Mouse (Mus musculus) spleen, postnatal 14 days (tissue): ENCODE results near the gene Krtap26-1.

Experiments used
- DNase-seq, 2 experiments: peaks; one replicate each; pipeline ENCODE4 v3.0.0; 2021 to 2022; ENCODE audit warnings: low spot score in 2 of 2

Gene Krtap26-1

DNA sequence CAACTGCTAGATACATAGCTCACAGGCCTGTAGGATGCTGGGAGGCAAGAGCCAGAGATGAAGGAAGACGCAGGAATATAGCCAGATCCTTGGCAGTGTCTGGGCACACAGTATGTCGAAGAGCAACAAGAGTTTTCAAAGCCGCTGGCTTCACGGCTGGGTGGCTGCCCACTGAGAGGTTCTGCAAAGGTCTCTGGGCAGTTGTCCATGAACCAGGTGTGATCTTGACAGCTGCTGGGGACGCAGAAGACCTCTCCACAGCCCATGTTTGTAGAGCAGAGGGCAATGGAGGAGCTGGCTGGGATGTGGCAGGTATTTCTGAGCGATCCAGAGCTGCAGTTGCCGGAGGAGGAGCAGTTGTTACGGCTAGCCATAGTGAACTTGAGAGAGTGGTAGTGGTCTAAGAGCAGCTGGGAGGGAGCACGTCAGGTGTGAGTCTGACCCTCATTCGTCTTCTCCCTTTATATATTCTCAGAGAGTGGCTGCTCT, at the start of gene Krtap26-1:
Krtap26-1 (minus strand) TSS at position 439 of the 489 bp plus-strand sequence.
- DNase-seq, result no peak

DNA sequence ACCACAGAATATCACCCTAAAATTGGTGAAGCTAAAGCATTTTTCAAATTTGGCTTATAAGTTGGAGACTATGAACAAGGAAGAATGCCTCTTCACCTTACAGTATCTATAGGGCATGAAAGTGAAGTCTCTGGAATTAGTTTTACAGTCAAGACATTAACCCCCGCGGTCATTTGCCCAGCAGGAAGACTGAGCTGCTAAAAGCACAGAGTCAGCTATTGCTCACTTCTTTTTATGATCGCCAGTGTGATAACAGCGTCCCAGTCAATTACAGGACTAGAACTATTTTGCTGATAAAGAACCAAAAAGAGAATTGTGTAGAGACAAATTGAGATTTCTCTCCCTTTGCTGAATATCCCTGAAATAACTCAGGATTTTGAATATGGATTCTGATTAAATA, 48.7 kb upstream of the Krtap26-1 start:
- no peak for DNase-seq

- no peak for DNase-seq
These were observed 33.7 kb upstream of the Krtap26-1 start for GRCm38 (mm10) chr16:88681282-88681681.

DNA sequence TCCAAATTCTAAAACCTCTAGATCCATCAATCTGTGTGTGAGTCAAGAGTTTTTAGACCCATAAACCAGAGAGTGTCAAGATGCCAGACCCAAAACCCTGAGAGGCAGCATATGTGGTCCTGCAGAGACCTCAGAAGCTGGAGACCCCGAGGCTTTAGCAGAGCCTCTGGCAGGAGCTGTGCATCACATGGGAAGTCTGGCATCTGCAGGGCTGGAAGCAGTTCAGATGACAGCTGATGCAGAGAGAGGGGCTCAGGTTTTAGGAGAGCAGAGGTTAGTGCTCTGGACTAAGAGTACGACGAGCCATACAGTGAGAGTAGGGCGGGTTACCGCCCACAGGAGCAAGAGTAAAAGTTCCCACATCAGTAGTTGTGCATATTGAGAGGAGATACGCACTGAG, 31.5 kb upstream of the Krtap26-1 start:
- DNase-seq, result no peak

GRCm38 (mm10) chr16:88671571-88671970, 24.0 kb upstream of the Krtap26-1 start, which contains the start of gene Krtap27-1:
TSS of gene Krtap27-1 (minus strand) at chr16:88671671.
- DNase-seq, result no peak

DNA sequence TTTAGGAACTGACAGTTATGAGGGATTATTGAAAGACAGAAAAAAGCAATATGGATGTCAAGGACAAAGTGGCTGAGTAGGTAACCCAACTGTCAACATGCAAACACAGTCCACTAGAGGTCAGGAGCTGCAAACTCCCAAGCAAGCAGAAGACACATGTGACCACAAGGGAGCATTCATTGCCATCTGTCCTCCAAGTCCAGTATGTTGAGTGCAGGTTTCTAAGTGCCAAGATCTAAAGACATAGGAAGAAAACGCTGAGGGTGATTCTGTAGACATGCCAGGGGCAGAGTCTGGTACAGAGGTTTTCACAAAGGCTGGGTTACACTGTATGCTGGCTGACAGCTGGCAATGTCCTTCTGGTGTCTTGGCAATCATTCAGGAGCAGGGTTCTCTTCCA, 9.8 kb upstream of the Krtap26-1 start:
- DNase-seq, result no peak

DNA sequence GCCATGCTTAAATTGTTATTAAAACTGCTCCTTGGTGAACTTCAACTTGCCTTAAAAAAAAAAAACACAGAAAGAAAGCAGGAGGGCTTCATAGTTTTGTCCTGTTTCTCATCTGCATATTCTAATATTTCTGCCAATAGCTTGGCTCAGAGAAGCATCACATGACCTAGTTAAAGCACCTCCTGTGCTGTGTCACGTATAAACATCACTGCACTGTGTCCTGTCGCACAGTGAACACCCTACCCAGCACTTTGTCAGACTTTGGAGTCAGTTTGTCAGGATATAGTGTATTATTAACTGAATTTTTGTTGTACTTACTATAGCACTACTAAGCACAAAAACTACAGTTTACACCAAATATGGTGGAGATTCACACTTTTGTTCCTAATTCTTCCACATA, 4.4 kb upstream of the Krtap26-1 start:
- no peak for DNase-seq

- no peak for DNase-seq
These were observed 3.5 kb upstream of the Krtap26-1 start for GRCm38 (mm10) chr16:88651082-88651481.

DNA sequence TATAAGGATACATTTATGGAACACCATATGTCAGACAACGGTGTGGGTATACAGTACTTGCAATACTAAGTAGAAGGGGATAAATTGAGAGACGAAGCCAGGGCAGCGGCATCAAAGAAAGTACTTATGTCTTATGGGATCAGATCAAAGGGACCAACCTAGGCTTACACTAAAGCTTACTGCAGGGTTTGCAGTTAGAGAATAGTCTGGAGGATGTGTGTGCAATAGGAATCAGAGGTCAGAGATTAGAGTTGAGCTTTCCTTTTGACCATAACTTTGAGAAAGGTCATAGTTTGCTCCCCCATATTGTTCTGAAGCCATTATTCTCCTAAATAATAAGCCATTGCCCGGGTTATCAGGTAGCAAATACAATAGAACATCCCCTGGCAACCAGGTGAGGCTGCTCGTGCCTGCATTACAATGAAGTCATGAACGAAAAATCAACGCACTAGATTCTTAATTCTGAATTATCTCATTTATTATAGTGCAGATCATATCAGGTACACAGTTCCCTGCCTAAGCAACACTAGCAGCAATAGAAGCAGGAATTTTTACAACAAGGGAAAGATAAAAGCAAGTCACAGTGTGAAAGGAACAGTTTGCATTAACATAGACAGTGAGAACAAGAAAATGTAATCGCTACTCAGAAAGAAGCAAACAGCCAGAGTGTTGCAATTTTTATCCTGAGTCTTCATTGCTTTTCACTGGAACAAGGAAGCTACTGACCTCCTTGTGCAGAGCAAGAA, 1.1 kb downstream of the Krtap26-1 start:
- DNase-seq, result no peak

DNA sequence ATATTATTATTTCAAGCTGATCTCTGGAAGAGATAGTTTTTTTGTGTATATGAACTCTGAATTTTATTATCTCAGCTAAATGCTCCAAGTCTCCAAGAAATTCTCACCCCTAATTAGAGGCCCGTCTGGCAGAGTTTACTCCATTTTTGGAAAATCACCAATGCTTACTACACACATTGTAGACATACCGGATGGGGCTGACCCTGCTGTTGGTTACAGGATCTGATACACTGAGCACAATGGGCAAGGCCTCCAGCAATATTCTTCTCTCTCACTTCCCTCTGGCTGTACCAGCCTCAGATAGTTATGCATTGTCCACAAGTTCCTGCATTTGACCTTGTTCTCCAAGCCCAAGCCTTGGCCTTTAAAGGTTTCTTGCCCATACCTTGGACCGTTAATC, 7.5 kb downstream of the Krtap26-1 start:
- no peak for DNase-seq

DNA sequence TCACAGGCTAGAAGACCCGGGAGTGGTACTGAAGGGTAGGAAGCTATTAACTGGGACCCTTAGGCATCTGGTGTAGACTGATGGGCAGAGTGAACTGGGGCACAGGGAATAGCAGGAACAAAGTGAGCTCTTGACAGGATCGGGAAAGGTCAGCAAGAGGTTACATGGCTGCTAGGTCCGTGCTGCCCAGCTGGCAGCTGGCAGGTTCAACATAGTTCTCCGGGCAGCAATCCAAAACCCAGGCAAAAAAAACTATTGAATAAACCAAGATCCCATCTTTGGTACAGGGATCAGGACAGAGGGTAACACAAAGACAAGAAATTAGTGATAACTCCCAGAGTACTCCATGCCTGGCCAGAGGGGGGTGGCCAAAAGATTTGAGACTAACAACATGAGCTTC, 12.5 kb downstream of the Krtap26-1 start:
- no peak for DNase-seq

- no peak for DNase-seq
These were observed 16.1 kb downstream of the Krtap26-1 start for GRCm38 (mm10) chr16:88631474-88631873.

GRCm38 (mm10) chr16:88627566-88627965, 20.0 kb downstream of the Krtap26-1 start, which contains the start of gene 2310079G19Rik:
TSS of gene 2310079G19Rik (minus strand) at chr16:88627666.
- no peak for DNase-seq

DNA sequence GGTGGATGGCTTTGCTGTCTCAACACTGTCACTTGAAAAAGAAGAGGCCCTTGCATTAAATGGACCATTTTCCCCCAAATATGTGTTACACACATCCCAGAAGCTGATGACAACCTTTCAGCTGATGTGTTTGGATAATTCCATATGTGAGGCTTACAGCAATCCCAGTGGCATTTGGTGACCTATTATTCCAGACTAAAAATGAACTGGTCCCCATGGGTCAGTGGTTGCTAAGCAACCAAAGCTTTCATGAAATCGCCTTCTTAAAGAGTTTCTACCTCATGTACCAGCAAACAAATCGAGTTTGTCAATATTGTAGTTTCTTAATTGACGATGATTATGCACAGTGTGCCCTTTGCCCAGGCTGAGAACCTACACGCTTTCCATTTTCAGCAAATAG, 34.9 kb downstream of the Krtap26-1 start:
- no peak for DNase-seq

DNA sequence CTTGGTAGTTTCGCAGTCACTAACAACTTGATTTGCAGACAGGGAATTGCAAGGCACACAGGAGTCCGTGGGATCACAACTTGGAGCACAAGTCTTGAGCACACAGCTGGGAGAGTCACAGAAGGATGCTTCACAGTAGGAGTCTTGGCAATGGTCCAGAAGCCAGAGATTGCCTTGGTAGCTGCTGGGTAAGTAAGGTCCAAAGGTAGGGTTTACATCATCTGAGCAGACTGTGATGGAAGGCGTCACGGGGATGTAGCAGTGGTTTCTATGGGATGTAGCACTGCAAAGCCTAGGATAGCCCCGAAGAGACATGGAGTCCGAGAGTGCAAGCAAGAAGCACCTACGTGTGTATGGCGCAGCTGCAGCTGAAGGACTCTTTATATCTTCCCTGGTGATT, 35.7 kb downstream of the Krtap26-1 start, which contains the start of gene Krtap24-1:
Krtap24-1 (minus strand) TSS at position 358 of the 400 bp plus-strand sequence.
- no peak for DNase-seq

DNA sequence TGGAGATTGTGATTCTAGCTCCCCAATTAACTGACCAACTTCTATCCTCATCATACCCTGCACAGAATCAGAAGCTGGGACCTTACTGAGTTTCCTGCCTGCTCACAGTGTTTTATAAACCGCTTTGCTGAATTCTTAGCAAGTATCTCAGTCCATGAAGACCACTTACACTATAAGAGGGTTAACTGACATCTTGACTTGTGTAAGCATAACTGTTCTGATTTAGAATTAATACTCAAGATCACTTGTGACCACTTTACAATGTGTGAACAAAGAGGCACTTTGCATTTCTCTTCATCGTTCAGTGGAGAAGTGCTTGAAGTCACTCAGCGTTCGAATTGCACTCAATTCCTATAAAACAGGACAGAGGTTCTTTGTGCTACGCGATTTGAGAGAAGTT, 43.0 kb downstream of the Krtap26-1 start:
- no peak for DNase-seq

- DNase-seq, result no peak
These were observed 45.1 kb downstream of the Krtap26-1 start for GRCm38 (mm10) chr16:88602464-88602863.

DNA sequence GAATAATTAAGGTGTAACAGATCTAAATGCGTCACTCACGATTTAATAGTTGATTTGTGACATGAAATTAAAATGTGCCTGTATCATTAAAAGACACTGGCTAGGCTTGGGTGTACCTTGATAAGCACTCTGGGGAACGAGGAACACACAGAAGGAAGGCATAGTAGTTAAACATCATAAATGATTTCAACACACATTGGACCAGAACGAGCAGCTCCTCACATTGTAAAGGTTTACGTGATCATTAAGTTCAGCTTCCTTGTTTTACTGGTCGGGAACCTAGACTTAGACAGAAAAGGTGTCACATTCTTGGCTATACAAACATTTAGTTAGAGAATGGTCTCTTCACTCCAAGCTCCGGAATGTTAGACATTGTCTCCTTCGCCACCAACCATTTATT, 47.3 kb downstream of the Krtap26-1 start:
- DNase-seq, result no peak

DNA sequence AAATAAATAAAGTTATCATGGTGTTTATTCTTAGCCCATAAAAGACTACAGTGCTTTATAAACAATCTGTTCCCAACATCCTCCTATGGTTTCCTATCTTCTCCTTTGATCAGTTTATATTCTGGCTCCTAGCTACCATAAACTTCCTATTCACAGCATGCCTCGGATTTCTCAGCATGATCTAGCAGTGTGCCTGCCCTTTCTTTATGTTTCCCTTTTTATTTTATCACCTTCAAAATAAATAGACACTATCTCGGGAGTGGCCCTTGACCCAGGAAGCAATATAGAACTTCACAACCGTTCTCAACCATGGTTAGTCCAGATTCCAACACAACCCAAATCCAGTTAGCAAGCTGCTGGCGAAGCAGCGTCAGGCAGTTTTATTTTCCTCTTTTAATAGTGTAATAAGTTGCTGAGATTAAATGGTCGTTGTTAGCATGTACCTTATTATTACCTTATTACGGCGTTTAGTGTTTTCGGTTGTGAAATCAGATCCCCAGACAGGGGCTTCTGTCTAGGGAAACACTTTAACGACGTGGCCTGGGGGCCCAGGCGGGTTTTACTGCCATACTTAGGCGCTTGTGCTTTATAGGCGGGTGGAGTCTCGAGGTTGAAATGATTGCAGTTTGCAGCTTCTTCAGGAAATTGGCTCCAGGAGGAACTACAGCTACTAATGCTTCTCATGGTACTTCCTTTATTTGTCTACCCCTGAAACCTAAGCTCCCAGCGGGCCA, 47.9 kb downstream of the Krtap26-1 start:
- DNase-seq, result no peak
